Mouse (Mus musculus) cerebellum, adult 2 months (tissue): ENCODE measurements at regions not wholly inside any gene's neighbourhood (a gene's known extent, or its start where the extent isn't known, plus 50 kb on each side); places are given as distances from the start of the nearest gene placed in this dataset.

Experiments
- CTCF ChIP-seq: fragments of 200-500 bp; IDR thresholded peaks from 2 replicates; pipeline ENCODE4 v1.5.1; 2011; ENCODE audit warnings: low read depth, mild to moderate bottlenecking, control low read depth, low read length, moderate library complexity, borderline replicate concordance; ENCODE audit not compliant: insufficient read depth
- POLR2A ChIP-seq: fragments of 200-500 bp; IDR thresholded peaks from 2 replicates; pipeline ENCODE4 v1.6.1; 2011; ENCODE audit warnings: low read length, control low read depth, borderline replicate concordance; ENCODE audit not compliant: insufficient read depth

GRCm38 (mm10) chr17:88268802-88269201 lies 171.7 kb upstream of the Foxn2 start:
- TF ChIP-seq CTCF, result no peak
- no peak for TF ChIP-seq POLR2A
